Mouse (Mus musculus) MEL (cell line): Measurements from ENCODE around the gene Fzd9. TPM values are rescaled to one million over a fixed set of nuclear protein-coding genes. Genes with fewer than 3 reads are reported as not detected.

Experiments used
- DNase-seq: peaks from one replicate; pipeline ENCODE4 v3.0.0; 2011; ENCODE audit warnings: low read depth, low spot score
- H3K27ac ChIP-seq: 2 replicates; pipeline ENCODE4 v1.5.1; 2012; ENCODE audit warnings: low read depth, mild to moderate bottlenecking, control low read depth, low read length, moderate library complexity; ENCODE audit not compliant: control insufficient read depth
- H3K27me3 ChIP-seq, 2 experiments: fragments of 150-350 bp in 1 of 2; sonication (generic) in 1 of 2; 2 replicates each; pipeline ENCODE4 v1.6.1; 2012; ENCODE audit warnings: low read length in 2 of 2, mild to moderate bottlenecking in 2 of 2, improper control_type of control experiment in 1 of 2, moderate library complexity in 1 of 2; ENCODE audit not compliant: insufficient read depth in 2 of 2, control insufficient read depth in 1 of 2
- H3K36me3 ChIP-seq, 2 experiments: 2 replicates each; pipeline ENCODE4 v1.6.1; 2012 to 2014; ENCODE audit warnings: low read length in 2 of 2, improper control_type of control experiment in 1 of 2, inconsistent platforms in 1 of 2, mild to moderate bottlenecking in 1 of 2; ENCODE audit not compliant: insufficient read depth in 2 of 2, control insufficient read depth in 1 of 2
- H3K4me1 ChIP-seq, 2 experiments: fragments of 150-350 bp in 1 of 2; sonication (generic) in 1 of 2; 2 replicates each; pipeline ENCODE4 v1.6.1; 2012; ENCODE audit warnings: low read length in 2 of 2, improper control_type of control experiment in 1 of 2, mild to moderate bottlenecking in 1 of 2; ENCODE audit not compliant: insufficient read depth in 2 of 2, control insufficient read depth in 1 of 2
- H3K4me3 ChIP-seq, 2 experiments: fragments of 150-350 bp in 1 of 2; sonication (generic) in 1 of 2; 2 replicates each; pipeline ENCODE4 v1.5.1; 2012; ENCODE audit warnings: low read depth in 2 of 2, low read length in 2 of 2, mild to moderate bottlenecking in 2 of 2, moderate library complexity in 2 of 2, control low read depth in 1 of 2, improper control_type of control experiment in 1 of 2; ENCODE audit not compliant: control insufficient read depth in 1 of 2, insufficient read depth in 1 of 2
- H3K79me2 ChIP-seq: 2 replicates; pipeline ENCODE4 v1.6.1; 2012; ENCODE audit warnings: mild to moderate bottlenecking, low read length, moderate library complexity; ENCODE audit not compliant: control insufficient read depth, poor library complexity, insufficient read depth
- H3K9ac ChIP-seq: 2 replicates; pipeline ENCODE4 v1.6.1; 2012; ENCODE audit warnings: low read depth, mild to moderate bottlenecking, control low read depth, low read length, moderate library complexity; ENCODE audit not compliant: control insufficient read depth, poor library complexity, severe bottlenecking
- H3K9me3 ChIP-seq: fragments of 150-350 bp; sonication (generic); replicated peaks from 2 replicates; pipeline ENCODE4 v1.6.1; 2012; ENCODE audit warnings: mild to moderate bottlenecking, low read length, improper control_type of control experiment, moderate library complexity; ENCODE audit not compliant: insufficient read depth
- BHLHE40 ChIP-seq: IDR thresholded peaks from 2 replicates; pipeline ENCODE4 v1.6.1; 2012; ENCODE audit warnings: low read depth, mild to moderate bottlenecking, inconsistent platforms, low read length, improper control_type of control experiment, borderline replicate concordance
- CHD1 ChIP-seq: IDR thresholded peaks from 2 replicates; pipeline ENCODE4 v1.6.1; 2012; ENCODE audit warnings: low read depth, mild to moderate bottlenecking, inconsistent platforms, low read length, improper control_type of control experiment
- CTCF ChIP-seq, 3 experiments: IDR thresholded peaks in 2 of 3; conservative IDR thresholded peaks in 1 of 3; 2 replicates each; pipeline ENCODE4 v1.5.1; 2011 to 2012; ENCODE audit warnings: low read length in 3 of 3, low read depth in 2 of 3, mild to moderate bottlenecking in 2 of 3, improper control_type of control experiment in 1 of 3, inconsistent platforms in 1 of 3, mixed read lengths in 1 of 3, moderate library complexity in 1 of 3; ENCODE audit not compliant: control insufficient read depth in 1 of 3, insufficient read depth in 1 of 3, poor library complexity in 1 of 3, severe bottlenecking in 1 of 3
- E2F4 ChIP-seq: IDR thresholded peaks from 2 replicates; pipeline ENCODE4 v1.6.1; 2011; ENCODE audit warnings: low read depth, low read length, improper control_type of control experiment, borderline replicate concordance
- ELF1 ChIP-seq: IDR thresholded peaks from 2 replicates; pipeline ENCODE4 v1.6.1; 2014; ENCODE audit warnings: low read depth, mild to moderate bottlenecking, inconsistent platforms, low read length, improper control_type of control experiment, moderate library complexity
- GABPA ChIP-seq: IDR thresholded peaks from 2 replicates; pipeline ENCODE4 v1.6.1; 2012; ENCODE audit warnings: low read depth, mild to moderate bottlenecking, inconsistent platforms, low read length, improper control_type of control experiment, moderate library complexity
- GATA1 ChIP-seq: IDR thresholded peaks from 2 replicates; pipeline ENCODE4 v1.6.1; 2011; ENCODE audit warnings: low read depth, low read length, improper control_type of control experiment
- KAT2A ChIP-seq: conservative IDR thresholded peaks from 2 replicates; pipeline ENCODE4 v1.6.1; 2012; ENCODE audit warnings: low read depth, low read length, improper control_type of control experiment, inconsistent platforms
- MAFK ChIP-seq: IDR thresholded peaks from 2 replicates; pipeline ENCODE4 v1.6.1; 2011; ENCODE audit warnings: low read depth, mild to moderate bottlenecking, low read length, improper control_type of control experiment, borderline replicate concordance
- MAZ ChIP-seq: IDR thresholded peaks from 2 replicates; pipeline ENCODE4 v1.6.1; 2012; ENCODE audit warnings: low read depth, mild to moderate bottlenecking, inconsistent platforms, low read length, improper control_type of control experiment
- MEF2A ChIP-seq: IDR thresholded peaks from 2 replicates; pipeline ENCODE4 v1.6.1; 2014; ENCODE audit warnings: low read depth, mild to moderate bottlenecking, inconsistent platforms, low read length, improper control_type of control experiment; ENCODE audit not compliant: poor library complexity, insufficient replicate concordance, severe bottlenecking; ENCODE audit errors: extremely low read depth
- MXI1 ChIP-seq: IDR thresholded peaks from 2 replicates; pipeline ENCODE4 v1.6.1; 2011; ENCODE audit warnings: mild to moderate bottlenecking, low read depth, low read length, improper control_type of control experiment
- MYB ChIP-seq: IDR thresholded peaks from 2 replicates; pipeline ENCODE4 v1.6.1; 2011; ENCODE audit warnings: mild to moderate bottlenecking, low read depth, low read length, improper control_type of control experiment
- MYC ChIP-seq: IDR thresholded peaks from 2 replicates; pipeline ENCODE4 v1.6.1; 2011; ENCODE audit warnings: low read depth, mild to moderate bottlenecking, low read length, improper control_type of control experiment, moderate library complexity
- NELFE ChIP-seq: IDR thresholded peaks from 2 replicates; pipeline ENCODE4 v1.6.1; 2011; ENCODE audit warnings: low read depth, low read length, improper control_type of control experiment
- NRF1 ChIP-seq: IDR thresholded peaks from 2 replicates; pipeline ENCODE4 v1.6.1; 2014; ENCODE audit warnings: low read depth, mild to moderate bottlenecking, inconsistent platforms, low read length, improper control_type of control experiment, moderate library complexity; ENCODE audit not compliant: poor library complexity, insufficient read depth, severe bottlenecking
- POLR2AphosphoS2 ChIP-seq: IDR thresholded peaks from 2 replicates; pipeline ENCODE4 v1.6.1; 2011; ENCODE audit warnings: low read length, improper control_type of control experiment
- RCOR1 ChIP-seq: IDR thresholded peaks from 2 replicates; pipeline ENCODE4 v1.6.1; 2012; ENCODE audit warnings: low read depth, mild to moderate bottlenecking, inconsistent platforms, low read length, improper control_type of control experiment
- SIN3A ChIP-seq: IDR thresholded peaks from 2 replicates; pipeline ENCODE4 v1.6.1; 2012; ENCODE audit warnings: low read length, improper control_type of control experiment, inconsistent platforms
- SMC3 ChIP-seq: IDR thresholded peaks from 2 replicates; pipeline ENCODE4 v1.6.1; 2011; ENCODE audit warnings: low read depth, low read length, improper control_type of control experiment
- TCF12 ChIP-seq: IDR thresholded peaks from 2 replicates; pipeline ENCODE4 v1.6.1; 2014; ENCODE audit warnings: low read depth, mild to moderate bottlenecking, inconsistent platforms, low read length, improper control_type of control experiment, moderate library complexity
- UBTF ChIP-seq: IDR thresholded peaks from 2 replicates; pipeline ENCODE4 v1.6.1; 2012; ENCODE audit warnings: low read depth, mild to moderate bottlenecking, inconsistent platforms, low read length, improper control_type of control experiment, moderate library complexity, borderline replicate concordance; ENCODE audit not compliant: insufficient read depth
- USF2 ChIP-seq, 2 experiments: IDR thresholded peaks; 2 replicates each; pipeline ENCODE4 v1.6.1; 2011 to 2012; ENCODE audit warnings: improper control_type of control experiment in 2 of 2, low read length in 2 of 2, borderline replicate concordance in 1 of 2, inconsistent platforms in 1 of 2, low read depth in 1 of 2, mild to moderate bottlenecking in 1 of 2; ENCODE audit not compliant: insufficient read depth in 1 of 2
- ZC3H11A ChIP-seq: IDR thresholded peaks from 2 replicates; pipeline ENCODE4 v1.6.1; 2012; ENCODE audit warnings: low read depth, mild to moderate bottlenecking, inconsistent platforms, low read length, improper control_type of control experiment
- ZMIZ1 ChIP-seq: IDR thresholded peaks from 2 replicates; pipeline ENCODE4 v1.6.1; 2012; ENCODE audit warnings: low read depth, mild to moderate bottlenecking, inconsistent platforms, low read length, improper control_type of control experiment, moderate library complexity
- ZNF384 ChIP-seq: IDR thresholded peaks from 2 replicates; pipeline ENCODE4 v1.6.1; 2012; ENCODE audit warnings: low read depth, mild to moderate bottlenecking, inconsistent platforms, low read length, improper control_type of control experiment
- polyA plus RNA-seq, 2 experiments: library from polyadenylated mRNA; stranded (reverse) in 1 of 2; unstranded in 1 of 2; fragments of >175 nt in 1 of 2; fragments of >200 nt in 1 of 2; gene quantifications; 2 replicates each; pipeline versions ENCODE4 v1.2.1 to v1.2.4; 2012; ENCODE audit warnings: low replicate concordance in 2 of 2, low read depth in 1 of 2; ENCODE audit not compliant: insufficient read length in 2 of 2, insufficient read depth in 1 of 2, missing spikeins in 1 of 2
- total RNA-seq: library from RNA; depleted of rRNA; stranded (reverse); fragments of 300-350 nt; gene quantifications from 2 replicates; pipeline ENCODE4 v1.2.3, GENCODE M21; 2012

The Fzd9 gene
- total and polyA plus RNA-seq, 3 experiments: 6.2 to 9.8 TPM; not detected in 1

GRCm38 (mm10) chr5:135243166-135243565 is 7.9 kb downstream of the Fzd9 start:
- TF ChIP-seq GABPA (no peak), GATA1 (no peak), MEF2A (no peak), UBTF (no peak), MXI1 (no peak), NELFE (no peak), KAT2A (no peak), MYB (no peak), RCOR1 (no peak), ELF1 (no peak), POLR2AphosphoS2 (no peak), CHD1 (no peak), BHLHE40 (no peak), USF2 (IDR thresholded peaks at IDR 0.05; ENCODE audit: borderline replicate concordance in 1 of 2, insufficient read depth in 1 of 2, low read depth in 1 of 2, low read length in 2 of 2) (no peak), SMC3 (no peak), E2F4 (no peak), ZC3H11A (no peak), MYC (no peak)
- H3K4me1 ChIP-seq: no peaks in the 10 kb centered on the region

DNA sequence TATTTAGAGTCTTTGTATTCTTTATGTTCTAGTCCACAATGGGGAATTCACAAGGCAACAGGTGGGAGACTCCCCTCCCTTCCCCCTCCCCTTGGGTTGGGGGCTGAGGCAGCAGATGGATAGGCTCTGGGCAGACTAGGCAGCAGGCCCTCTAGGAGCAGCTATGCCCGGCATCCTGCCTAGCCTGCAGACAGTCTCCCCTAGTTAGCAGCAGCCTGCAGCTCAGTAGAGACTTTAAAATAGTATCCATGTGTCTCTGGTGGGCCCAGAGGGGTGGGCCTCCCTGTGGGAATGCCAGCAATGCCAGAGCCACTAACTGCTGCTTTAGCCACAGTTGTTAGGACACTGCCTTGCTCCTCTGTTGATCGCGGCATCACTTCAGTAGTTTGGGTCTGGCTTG is 8.4 kb downstream of the Fzd9 start:
- no peaks in the 10 kb centered on the region for H3K27me3 ChIP-seq
- no peak overlapping the region for H3K9ac ChIP-seq
- no peak overlapping the region for H3K4me3 ChIP-seq
- no peak for DNase-seq
- peaks cover 0 to 35% of the 10 kb centered on the region in 2 experiments; a peak in 2 of 4 replicates for H3K36me3 ChIP-seq
- H3K79me2 ChIP-seq: no peaks in the 10 kb centered on the region
- no peaks in the 10 kb centered on the region for H3K9me3 ChIP-seq
- H3K27ac ChIP-seq: no peak overlapping the region
- TF ChIP-seq TCF12 (no peak), GATA1 (no peak), NELFE (no peak), NRF1 (no peak), MYB (no peak), CTCF (IDR thresholded peaks at IDR 0.05 in 2 of 3, conservative IDR thresholded peaks at IDR 0.05 in 1 of 3; ENCODE audit: control insufficient read depth in 1 of 3, insufficient read depth in 1 of 3, low read depth in 2 of 3, low read length in 3 of 3, poor library complexity in 1 of 3, severe bottlenecking in 1 of 3) (no peak), CHD1 (no peak), MAZ (no peak), UBTF (no peak), MAFK (no peak), E2F4 (no peak), KAT2A (no peak), RCOR1 (no peak), SIN3A (no peak), ZNF384 (no peak), ZMIZ1 (no peak)
- TF ChIP-seq, all 39 proteins: peak for 0
- H3K4me1 ChIP-seq: no peaks in the 10 kb centered on the region

More at GRCm38 (mm10) chr5:135243166-135243565, 7.9 kb downstream of the Fzd9 start:
- Histone ChIP-seq H3K9ac (no peak overlapping the region), H3K27ac (no peak overlapping the region), H3K9me3 (no peaks in the 10 kb centered on the region), H3K79me2 (no peaks in the 10 kb centered on the region), H3K27me3 (no peaks in the 10 kb centered on the region), H3K36me3 (peaks cover 0 to 35% of the 10 kb centered on the region in 2 experiments; a peak in 2 of 4 replicates), H3K4me3 (no peak overlapping the region)
- no peak for DNase-seq
